Mouse (Mus musculus): ENCODE data around the gene Fam189b. TPM values are rescaled to one million over a fixed set of nuclear protein-coding genes. Genes with fewer than 3 reads are reported as not detected.

Fam189b gene
- total and polyA plus RNA-seq, 2 experiments from 2014 or later, result 8.9 to 31.8 TPM

DNA sequence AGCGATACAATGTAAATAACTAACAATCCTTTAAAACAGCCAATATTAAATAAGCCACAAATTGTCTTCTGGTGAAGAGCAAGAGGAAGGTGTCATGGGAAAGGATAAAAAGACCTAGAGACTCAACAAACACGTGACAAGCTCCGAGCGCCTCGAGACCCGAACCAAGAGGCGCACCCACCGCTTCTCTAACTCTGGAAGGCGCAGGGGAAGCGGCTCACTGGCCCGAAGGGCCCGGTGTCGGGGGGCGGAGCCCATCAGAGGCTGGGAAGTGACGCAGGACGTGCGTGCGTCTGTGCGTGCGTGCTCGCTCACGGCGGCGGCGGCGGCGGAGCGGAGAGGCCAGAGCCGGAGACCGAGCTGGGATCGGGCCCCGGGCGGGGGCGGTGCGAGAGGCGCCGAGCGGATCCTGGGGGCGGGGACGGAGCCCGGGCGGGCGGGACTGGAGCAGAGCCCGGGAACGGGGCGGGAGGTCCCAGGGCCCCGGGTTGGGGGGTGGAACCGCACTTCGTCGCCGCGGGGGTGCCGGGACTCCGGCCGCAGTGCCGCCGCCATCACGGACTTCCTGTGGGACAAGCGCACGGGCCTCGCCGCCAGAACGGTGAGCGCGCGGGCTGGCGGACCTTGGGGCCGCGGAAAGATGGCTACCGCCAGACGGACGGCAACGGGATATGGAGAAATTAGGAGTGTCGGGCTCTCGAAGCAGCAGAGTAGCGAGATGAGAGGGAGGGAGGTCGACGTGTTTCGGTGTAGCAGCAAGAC, 18.3 kb upstream of the Fam189b start, which contains the start of gene Clk2:
Clk2 (plus strand) TSS at position 290 of the 762 bp plus-strand sequence.
- Histone ChIP-seq H3K9ac (peak within 1 kb of the TSS; percentile 87), H3K27ac (ENCODE audit: low read depth, low read length) (peak within 1 kb of the TSS; percentile 88), H3K36me3 (ENCODE audit: insufficient read depth) (peaks cover 29% of the 10 kb centered on the region), H3K9me3 (ENCODE audit: low read length) (no peaks in the 10 kb centered on the region), H3K27me3 (ENCODE audit: insufficient read depth, low read length) (no peaks in the 10 kb centered on the region), H3K4me2 (ENCODE audit: low read depth) (peak within 1 kb of the TSS; percentile 66), H3K4me1 (ENCODE audit: insufficient read depth) (peaks cover 5% of the 10 kb centered on the region), H3K4me3 (ENCODE audit: low read depth, low read length) (peak within 1 kb of the TSS; percentile 86)
- ATAC-seq, result peak; percentile 98
- peak; percentile 94 for DNase-seq
- TF ChIP-seq CTCF (IDR thresholded peaks at IDR 0.05; ENCODE audit: low read depth), result no peak
- WGBS, result under 1% methylated on average over 79 of the region's 79 CpGs

DNA sequence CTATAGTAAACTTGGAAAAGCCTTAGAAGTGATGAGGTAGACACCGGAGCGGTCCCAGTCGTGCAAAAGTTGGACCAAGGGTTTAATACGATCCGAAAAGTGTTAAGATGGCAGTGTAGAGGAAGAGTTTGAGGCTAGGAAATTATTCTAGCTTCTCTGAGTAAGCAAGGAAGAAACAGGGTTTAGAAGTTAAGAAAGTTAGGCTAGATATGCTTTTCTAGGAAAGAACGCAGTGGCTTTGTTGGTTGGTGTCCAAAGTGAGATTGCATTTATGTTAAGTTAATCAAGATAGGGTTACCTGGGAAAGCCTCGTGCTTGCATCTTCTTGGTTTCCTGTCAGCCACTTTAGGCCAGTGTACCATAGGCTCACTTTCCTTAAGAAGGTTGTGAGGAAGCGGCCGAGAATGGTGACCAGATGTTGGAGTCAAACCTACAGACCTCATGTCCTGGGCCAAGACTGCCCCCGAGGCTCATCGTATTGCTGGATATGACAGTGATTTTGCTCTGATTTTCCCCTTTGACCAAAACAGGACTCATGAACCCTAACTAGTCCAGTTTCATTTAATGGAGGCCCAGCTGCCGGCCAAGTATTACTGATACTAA, 17.6 kb upstream of the Fam189b start:
- Histone ChIP-seq H3K36me3 (ENCODE audit: insufficient read depth) (peaks cover 35% of the 10 kb centered on the region), H3K4me1 (ENCODE audit: insufficient read depth) (peaks cover 5% of the 10 kb centered on the region), H3K9me3 (ENCODE audit: low read length) (no peaks in the 10 kb centered on the region), H3K4me3 (ENCODE audit: low read depth, low read length) (peak overlapping the region; percentile 86), H3K27ac (ENCODE audit: low read depth, low read length) (peak overlapping the region; percentile 88), H3K27me3 (ENCODE audit: insufficient read depth, low read length) (no peaks in the 10 kb centered on the region), H3K9ac (peak overlapping the region; percentile 87), H3K4me2 (ENCODE audit: low read depth) (peak overlapping the region; percentile 66)
- ATAC-seq (no peak), DNase-seq (no peak)
- TF ChIP-seq CTCF (IDR thresholded peaks at IDR 0.05; ENCODE audit: low read depth), result no peak
- 26% methylated on average over 12 of the region's 12 CpGs for WGBS

DNA sequence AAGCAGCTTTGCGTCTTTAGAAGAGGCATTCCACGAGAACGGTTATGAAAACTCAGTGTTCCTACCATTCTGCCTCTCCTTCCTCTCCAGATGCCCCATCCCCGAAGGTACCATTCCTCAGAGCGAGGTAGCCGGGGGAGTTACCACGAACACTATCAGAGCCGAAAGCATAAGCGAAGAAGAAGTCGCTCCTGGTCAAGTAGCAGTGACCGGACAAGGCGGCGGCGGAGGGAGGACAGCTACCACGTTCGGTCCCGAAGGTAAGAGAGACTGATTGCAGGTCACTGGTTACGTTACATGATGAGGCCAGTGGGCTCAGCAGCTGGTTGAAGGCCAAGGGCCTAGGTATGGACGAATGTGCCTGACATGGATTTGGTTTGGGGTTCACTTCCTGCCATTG, 16.0 kb upstream of the Fam189b start:
- WGBS, result 96% methylated on average over 19 of the region's 19 CpGs
- Histone ChIP-seq H3K27me3 (ENCODE audit: insufficient read depth, low read length) (no peaks in the 10 kb centered on the region), H3K9ac (no peak overlapping the region), H3K27ac (ENCODE audit: low read depth, low read length) (no peak overlapping the region), H3K4me1 (ENCODE audit: insufficient read depth) (peaks cover 5% of the 10 kb centered on the region), H3K4me2 (ENCODE audit: low read depth) (no peak overlapping the region), H3K4me3 (ENCODE audit: low read depth, low read length) (no peak overlapping the region), H3K36me3 (ENCODE audit: insufficient read depth) (peaks cover 48% of the 10 kb centered on the region), H3K9me3 (ENCODE audit: low read length) (no peaks in the 10 kb centered on the region)
- DNase-seq (no peak), ATAC-seq (no peak)
- TF ChIP-seq CTCF (IDR thresholded peaks at IDR 0.05; ENCODE audit: low read depth), result no peak

DNA sequence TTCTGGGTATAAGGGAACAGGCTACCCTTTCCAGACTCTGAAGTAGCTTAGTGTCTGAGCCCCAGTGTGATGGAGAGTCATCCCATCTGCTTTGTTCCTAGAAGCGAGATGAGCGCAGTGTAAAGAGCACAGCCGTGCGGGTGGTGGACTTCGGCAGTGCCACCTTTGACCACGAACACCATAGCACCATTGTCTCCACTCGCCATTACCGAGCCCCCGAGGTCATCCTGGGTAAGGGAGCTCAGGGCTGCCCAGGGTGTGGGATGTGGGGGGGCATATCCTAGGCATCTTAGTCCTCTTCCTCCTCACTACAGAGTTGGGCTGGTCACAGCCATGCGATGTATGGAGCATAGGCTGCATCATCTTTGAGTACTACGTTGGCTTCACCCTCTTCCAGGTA, 8.1 kb upstream of the Fam189b start:
- H3K4me3 ChIP-seq (ENCODE audit: low read depth, low read length), result no peak overlapping the region
- H3K27me3 ChIP-seq (ENCODE audit: insufficient read depth, low read length), result no peaks in the 10 kb centered on the region
- H3K4me1 ChIP-seq (ENCODE audit: insufficient read depth), result peaks cover 8% of the 10 kb centered on the region
- ATAC-seq (no peak), DNase-seq (no peak)
- H3K9ac ChIP-seq, result no peak overlapping the region
- WGBS, result 94% methylated on average over 11 of the region's 11 CpGs
- H3K36me3 ChIP-seq (ENCODE audit: insufficient read depth), result peaks cover 69% of the 10 kb centered on the region
- no peak overlapping the region for H3K27ac ChIP-seq (ENCODE audit: low read depth, low read length)
- TF ChIP-seq CTCF (IDR thresholded peaks at IDR 0.05; ENCODE audit: low read depth), result no peak
- no peak overlapping the region for H3K4me2 ChIP-seq (ENCODE audit: low read depth)
- no peaks in the 10 kb centered on the region for H3K9me3 ChIP-seq (ENCODE audit: low read length)

DNA sequence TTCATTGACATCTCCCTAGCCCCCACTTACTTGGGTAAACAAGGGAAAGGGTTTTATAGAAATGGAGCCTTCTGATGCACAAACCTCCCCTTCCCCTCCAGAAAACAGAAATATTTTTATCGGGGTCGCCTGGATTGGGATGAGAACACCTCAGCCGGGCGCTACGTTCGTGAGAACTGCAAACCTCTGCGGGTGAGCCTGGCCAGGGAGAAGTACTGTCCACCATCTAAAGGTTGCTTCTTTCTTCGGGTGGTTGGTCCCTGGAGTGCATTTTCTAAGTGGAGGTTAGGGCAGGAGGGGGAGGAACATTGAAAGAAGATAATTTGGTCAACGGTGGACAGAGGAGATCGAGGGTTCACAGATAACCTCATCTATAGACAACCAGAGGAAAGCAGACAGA, 7.4 kb upstream of the Fam189b start:
- no peak overlapping the region for H3K4me3 ChIP-seq (ENCODE audit: low read depth, low read length)
- DNase-seq, result no peak
- H3K27ac ChIP-seq (ENCODE audit: low read depth, low read length), result no peak overlapping the region
- WGBS, result 93% methylated on average over 10 of the region's 10 CpGs
- H3K4me2 ChIP-seq (ENCODE audit: low read depth), result no peak overlapping the region
- peaks cover 8% of the 10 kb centered on the region for H3K4me1 ChIP-seq (ENCODE audit: insufficient read depth)
- no peaks in the 10 kb centered on the region for H3K27me3 ChIP-seq (ENCODE audit: insufficient read depth, low read length)
- ATAC-seq, result no peak
- no peak overlapping the region for H3K9ac ChIP-seq
- peaks cover 69% of the 10 kb centered on the region for H3K36me3 ChIP-seq (ENCODE audit: insufficient read depth)
- no peaks in the 10 kb centered on the region for H3K9me3 ChIP-seq (ENCODE audit: low read length)
- TF ChIP-seq CTCF (IDR thresholded peaks at IDR 0.05; ENCODE audit: low read depth), result no peak

DNA sequence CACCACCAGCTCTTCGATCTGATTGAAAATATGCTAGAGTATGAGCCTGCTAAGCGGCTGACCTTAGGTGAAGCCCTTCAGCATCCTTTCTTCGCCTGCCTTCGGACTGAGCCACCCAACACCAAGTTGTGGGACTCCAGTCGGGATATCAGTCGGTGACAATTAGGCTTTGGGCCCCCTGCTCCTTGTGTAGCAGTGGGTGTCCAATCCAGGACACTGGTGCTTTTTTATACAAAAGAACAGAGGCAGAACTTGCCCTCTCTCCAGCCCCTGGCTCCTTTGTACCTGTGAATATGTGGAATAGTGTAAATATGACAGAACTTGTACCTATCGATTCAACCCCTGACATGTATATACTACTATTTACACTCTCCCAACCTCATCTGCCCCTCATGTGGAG, 6.5 kb upstream of the Fam189b start:
- Histone ChIP-seq H3K27me3 (ENCODE audit: insufficient read depth, low read length) (no peaks in the 10 kb centered on the region), H3K9me3 (ENCODE audit: low read length) (no peaks in the 10 kb centered on the region), H3K27ac (ENCODE audit: low read depth, low read length) (no peak overlapping the region), H3K4me2 (ENCODE audit: low read depth) (no peak overlapping the region), H3K9ac (no peak overlapping the region), H3K4me1 (ENCODE audit: insufficient read depth) (peaks cover 8% of the 10 kb centered on the region), H3K4me3 (ENCODE audit: low read depth, low read length) (no peak overlapping the region), H3K36me3 (ENCODE audit: insufficient read depth) (peaks cover 70% of the 10 kb centered on the region)
- DNase-seq, result no peak
- 83% methylated on average over 7 of the region's 7 CpGs for WGBS
- ATAC-seq, result no peak
- no peak for TF ChIP-seq CTCF (IDR thresholded peaks at IDR 0.05; ENCODE audit: low read depth)

Measured in forebrain, postnatal 0 days (tissue).